Mouse (Mus musculus): Measurements from ENCODE around the gene Krtap5-4.
"Not testable (repeated sequence)": the region's sequence is repeated elsewhere in the genome, so short reads cannot be mapped to it uniquely, and the experiment has no call there.

Krtap5-4 gene

GRCm38 (mm10) chr7:142321637-142322306 lies 18.4 kb downstream of the Krtap5-4 start:
- DNase-seq (ENCODE audit: low spot score in 2 of 2) = not testable (repeated sequence)

- DNase-seq (ENCODE audit: low spot score in 2 of 2) = no peak
Observed at GRCm38 (mm10) chr7:142322641-142323040, 19.3 kb downstream of the Krtap5-4 start.

- DNase-seq (ENCODE audit: low spot score in 2 of 2) = no peak
Observed at GRCm38 (mm10) chr7:142323396-142324117, 20.2 kb downstream of the Krtap5-4 start.

GRCm38 (mm10) chr7:142326714-142327445 lies 23.5 kb downstream of the Krtap5-4 start:
- no peak for DNase-seq (ENCODE audit: low spot score in 2 of 2)

- DNase-seq (ENCODE audit: low spot score in 2 of 2) = no peak
Observed at GRCm38 (mm10) chr7:142328507-142328906, 25.2 kb downstream of the Krtap5-4 start.

GRCm38 (mm10) chr7:142330271-142330724 lies 26.9 kb downstream of the Krtap5-4 start:
- DNase-seq (ENCODE audit: low spot score in 2 of 2) = no peak

- DNase-seq (ENCODE audit: low spot score in 2 of 2) = no peak
Observed at GRCm38 (mm10) chr7:142331281-142331680, 27.9 kb downstream of the Krtap5-4 start.

GRCm38 (mm10) chr7:142332741-142333140 lies 29.4 kb downstream of the Krtap5-4 start:
- not testable (repeated sequence) for DNase-seq (ENCODE audit: low spot score in 2 of 2)

- DNase-seq (ENCODE audit: low spot score in 2 of 2) = peak; percentile 77 to 83
Observed at GRCm38 (mm10) chr7:142334246-142334645, 30.9 kb downstream of the Krtap5-4 start.

- DNase-seq (ENCODE audit: low spot score in 2 of 2) = no peak
Observed at GRCm38 (mm10) chr7:142335151-142335550, 31.8 kb downstream of the Krtap5-4 start.

GRCm38 (mm10) chr7:142340269-142340970 lies 37.1 kb downstream of the Krtap5-4 start:
- peak; percentile 72 to 73 for DNase-seq (ENCODE audit: low spot score in 2 of 2)

GRCm38 (mm10) chr7:142341564-142342246 lies 38.4 kb downstream of the Krtap5-4 start:
- DNase-seq (ENCODE audit: low spot score in 2 of 2) = peak in 1 of 2 experiments; percentile 30

GRCm38 (mm10) chr7:142342247-142342640 lies 38.9 kb downstream of the Krtap5-4 start:
- peak in 1 of 2 experiments; percentile 32 for DNase-seq (ENCODE audit: low spot score in 2 of 2)

GRCm38 (mm10) chr7:142347542-142347941 lies 44.2 kb downstream of the Krtap5-4 start:
- DNase-seq (ENCODE audit: low spot score in 2 of 2) = no peak

- DNase-seq (ENCODE audit: low spot score in 2 of 2) = no peak
Observed at GRCm38 (mm10) chr7:142349308-142349961, 46.1 kb downstream of the Krtap5-4 start.

- DNase-seq (ENCODE audit: low spot score in 2 of 2) = no peak
Observed at GRCm38 (mm10) chr7:142351569-142351968, 48.2 kb downstream of the Krtap5-4 start.

- DNase-seq (ENCODE audit: low spot score in 2 of 2) = peak; percentile 71 to 83
Observed at GRCm38 (mm10) chr7:142353854-142354253, 50.5 kb downstream of the Krtap5-4 start.
